Mouse (Mus musculus): ENCODE measurements around the gene Adam19.

Adam19 gene

GRCm38 (mm10) chr11:46054911-46055895 lies 589 bp upstream of the Adam19 start:
- no peak for DNase-seq (ENCODE audit: low spot score)

- no peak for DNase-seq (ENCODE audit: low spot score)
Observed at GRCm38 (mm10) chr11:46056770-46057411, 1.1 kb downstream of the Adam19 start.

- no peak for DNase-seq (ENCODE audit: low spot score)
Observed at GRCm38 (mm10) chr11:46058011-46058410, 2.2 kb downstream of the Adam19 start.

- no peak for DNase-seq (ENCODE audit: low spot score)
Observed at GRCm38 (mm10) chr11:46058916-46059315, 3.1 kb downstream of the Adam19 start.

GRCm38 (mm10) chr11:46059887-46060650 lies 4.3 kb downstream of the Adam19 start:
- DNase-seq (ENCODE audit: low spot score): no peak

- DNase-seq (ENCODE audit: low spot score): no peak
Observed at GRCm38 (mm10) chr11:46060651-46061020, 4.8 kb downstream of the Adam19 start.

GRCm38 (mm10) chr11:46061776-46062445 lies 6.1 kb downstream of the Adam19 start:
- no peak for DNase-seq (ENCODE audit: low spot score)

- no peak for DNase-seq (ENCODE audit: low spot score)
Observed at GRCm38 (mm10) chr11:46062569-46062968, 6.8 kb downstream of the Adam19 start.

GRCm38 (mm10) chr11:46062993-46063731 lies 7.4 kb downstream of the Adam19 start:
- no peak for DNase-seq (ENCODE audit: low spot score)

- no peak for DNase-seq (ENCODE audit: low spot score)
Observed at GRCm38 (mm10) chr11:46064767-46065166, 9.0 kb downstream of the Adam19 start.

GRCm38 (mm10) chr11:46065201-46066011 lies 9.6 kb downstream of the Adam19 start:
- no peak for DNase-seq (ENCODE audit: low spot score)

- no peak for DNase-seq (ENCODE audit: low spot score)
Observed at GRCm38 (mm10) chr11:46067371-46068060, 11.7 kb downstream of the Adam19 start.

- DNase-seq (ENCODE audit: low spot score): no peak
Observed at GRCm38 (mm10) chr11:46068756-46069407, 13.1 kb downstream of the Adam19 start.

GRCm38 (mm10) chr11:46069408-46070003 lies 13.7 kb downstream of the Adam19 start:
- DNase-seq (ENCODE audit: low spot score): no peak

GRCm38 (mm10) chr11:46070161-46070560 lies 14.4 kb downstream of the Adam19 start:
- no peak for DNase-seq (ENCODE audit: low spot score)

GRCm38 (mm10) chr11:46070789-46071188 lies 15.0 kb downstream of the Adam19 start:
- no peak for DNase-seq (ENCODE audit: low spot score)

GRCm38 (mm10) chr11:46072466-46073060 lies 16.8 kb downstream of the Adam19 start:
- no peak for DNase-seq (ENCODE audit: low spot score)
